Mouse (Mus musculus): Measurements from ENCODE around the gene Lin9. TPM values are rescaled to one million over a fixed set of nuclear protein-coding genes. Genes with fewer than 3 reads are reported as not detected.
A peak's percentile ranks its signal among the peaks of the same experiment; 100 is the strongest.

Gene Lin9
- total RNA-seq, 1 experiment from 2014 or later: 54.7 TPM

DNA sequence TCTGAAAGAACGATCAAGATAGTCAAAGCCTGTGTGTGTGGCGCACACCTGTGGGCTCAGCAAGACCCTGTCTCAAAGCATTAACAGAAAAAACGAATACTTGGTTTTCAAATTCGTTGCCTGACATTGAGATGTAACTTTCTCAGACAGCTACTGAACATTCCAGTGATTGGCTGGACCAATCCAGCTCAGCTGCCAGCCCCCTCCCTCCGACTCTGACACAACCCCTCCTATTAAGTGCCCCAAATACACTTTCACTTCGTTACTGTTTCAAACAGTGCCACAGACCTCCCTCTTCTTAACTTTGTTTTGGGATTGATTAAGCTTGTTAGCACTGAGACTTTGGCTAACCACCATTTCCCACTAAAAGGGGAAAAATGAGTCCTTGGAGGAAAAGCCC, 62.5 kb downstream of the Lin9 start:
- no peak for ATAC-seq (replicated peaks; ENCODE audit: low read depth, poor library complexity, severe bottlenecking)

DNA sequence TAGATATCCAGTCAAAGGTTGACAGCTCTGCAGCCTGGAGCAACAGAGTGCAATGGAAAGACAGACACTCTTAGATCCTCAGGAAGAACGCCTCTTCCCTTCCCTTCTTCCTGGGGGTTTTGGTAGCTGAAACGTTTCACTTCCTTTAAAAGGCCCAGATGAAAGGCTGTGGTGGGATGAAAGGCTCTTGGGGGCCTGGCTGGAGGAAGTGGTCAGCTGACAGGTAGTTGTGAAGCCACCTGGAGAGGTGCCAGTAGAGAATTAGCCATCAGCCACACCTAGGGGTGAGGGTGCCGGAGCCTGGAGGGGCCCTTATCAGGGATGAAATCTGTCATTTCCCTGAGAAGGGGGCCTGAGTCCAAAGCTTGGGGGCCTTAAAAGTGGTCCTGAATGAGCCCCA, 66.4 kb downstream of the Lin9 start:
- no peak for ATAC-seq (replicated peaks; ENCODE audit: low read depth, poor library complexity, severe bottlenecking)

DNA sequence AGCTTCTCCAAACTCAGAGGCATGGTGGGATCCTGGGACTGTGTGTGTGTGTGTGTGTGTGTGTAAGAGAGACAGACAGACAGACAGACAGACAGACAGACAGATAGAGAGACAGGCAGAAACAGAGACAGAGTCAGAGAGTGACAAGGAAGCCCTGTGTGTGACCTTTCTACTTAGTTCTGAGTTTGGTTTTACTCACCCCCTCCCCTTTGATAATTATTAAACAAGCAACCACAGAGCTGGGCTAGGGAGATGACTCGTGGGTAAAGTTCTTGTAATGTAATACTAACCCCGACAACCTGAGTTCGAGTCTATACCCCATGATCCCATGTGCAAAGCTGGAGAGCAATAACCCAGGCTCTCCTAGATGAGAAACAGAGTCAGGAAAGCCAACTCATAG, 66.9 kb downstream of the Lin9 start:
- ATAC-seq (replicated peaks; ENCODE audit: low read depth, poor library complexity, severe bottlenecking): no peak

DNA sequence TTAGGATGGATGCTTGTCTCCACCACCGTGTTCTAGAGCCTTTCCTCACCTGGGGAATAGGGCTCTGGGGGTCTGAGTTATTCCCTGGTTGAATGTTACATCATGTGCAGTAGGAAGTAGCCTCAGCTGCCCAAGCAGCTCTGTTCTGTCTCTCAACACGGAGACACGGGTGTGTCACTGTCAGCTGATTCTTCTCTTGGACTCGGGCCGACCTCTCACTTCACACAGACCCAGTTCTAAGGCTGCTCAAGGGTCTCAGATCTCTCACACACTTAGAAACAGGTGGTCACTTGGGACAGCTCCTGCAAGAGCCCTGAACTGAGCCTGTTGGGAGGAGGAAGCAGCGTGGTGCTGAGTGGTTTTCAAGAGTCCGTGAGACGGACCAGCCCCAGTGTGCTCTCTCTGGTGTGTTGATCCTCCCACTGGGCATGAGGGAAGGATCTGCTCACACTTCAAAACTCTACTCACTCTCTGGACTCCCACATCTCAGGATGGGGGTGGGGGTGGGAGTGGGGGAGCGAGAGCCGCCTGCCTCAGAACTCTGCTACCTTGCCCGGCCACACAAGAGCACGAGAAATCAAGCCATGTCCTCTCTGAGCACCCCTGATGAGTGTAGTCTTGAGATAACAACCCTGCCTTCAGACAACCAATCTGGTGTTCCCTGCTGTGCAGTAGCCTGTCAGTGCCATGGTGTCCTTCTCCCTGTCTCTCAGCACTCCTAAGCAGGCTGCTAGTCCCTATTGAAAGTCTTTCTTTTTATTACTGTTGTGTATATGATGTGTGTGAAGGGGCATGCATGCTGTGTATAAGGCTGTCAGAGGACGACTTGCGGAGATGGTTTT, 68.2 kb downstream of the Lin9 start:
- no peak for ATAC-seq (replicated peaks; ENCODE audit: low read depth, poor library complexity, severe bottlenecking)

DNA sequence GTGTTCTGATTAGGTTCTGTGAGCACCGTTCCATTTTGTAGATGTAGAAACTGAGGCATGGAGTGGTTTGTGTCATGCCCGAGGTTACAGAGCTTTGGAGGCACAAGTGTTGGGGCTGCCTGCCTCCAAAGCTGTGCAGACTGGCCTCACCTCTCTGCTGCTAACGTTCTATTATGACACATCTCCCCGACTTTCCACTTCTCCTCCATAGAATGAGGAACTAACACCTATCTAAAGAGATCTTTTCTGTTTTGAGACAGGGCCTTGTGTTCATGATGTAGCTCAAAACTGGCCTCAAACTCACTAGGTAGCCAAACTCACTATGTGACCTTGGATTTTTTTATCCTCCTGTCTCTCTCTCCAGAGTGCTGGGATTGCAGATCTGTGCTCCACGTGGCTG, 77.8 kb downstream of the Lin9 start:
- peak; percentile 67 for ATAC-seq (replicated peaks; ENCODE audit: low read depth, poor library complexity, severe bottlenecking)

DNA sequence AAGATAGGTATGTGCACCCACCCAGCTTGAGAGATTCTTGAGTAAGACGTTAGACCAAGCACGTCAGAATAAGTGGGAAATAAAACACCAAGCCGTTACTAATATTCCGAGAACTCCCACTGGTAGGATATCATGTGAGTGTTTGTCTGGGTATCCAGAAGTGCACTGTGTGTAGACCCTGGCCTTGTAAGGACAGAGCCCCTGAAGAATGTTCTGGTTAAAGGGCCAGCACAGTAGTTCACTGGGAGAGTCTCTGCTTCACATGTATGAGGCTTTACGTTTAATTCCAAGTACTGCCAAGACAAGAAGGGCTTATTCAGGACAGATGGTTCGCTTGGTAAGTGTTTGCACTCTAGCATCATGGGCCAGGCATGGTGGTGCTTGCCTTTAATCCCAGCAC, 78.5 kb downstream of the Lin9 start:
- ATAC-seq (replicated peaks; ENCODE audit: low read depth, poor library complexity, severe bottlenecking): no peak

DNA sequence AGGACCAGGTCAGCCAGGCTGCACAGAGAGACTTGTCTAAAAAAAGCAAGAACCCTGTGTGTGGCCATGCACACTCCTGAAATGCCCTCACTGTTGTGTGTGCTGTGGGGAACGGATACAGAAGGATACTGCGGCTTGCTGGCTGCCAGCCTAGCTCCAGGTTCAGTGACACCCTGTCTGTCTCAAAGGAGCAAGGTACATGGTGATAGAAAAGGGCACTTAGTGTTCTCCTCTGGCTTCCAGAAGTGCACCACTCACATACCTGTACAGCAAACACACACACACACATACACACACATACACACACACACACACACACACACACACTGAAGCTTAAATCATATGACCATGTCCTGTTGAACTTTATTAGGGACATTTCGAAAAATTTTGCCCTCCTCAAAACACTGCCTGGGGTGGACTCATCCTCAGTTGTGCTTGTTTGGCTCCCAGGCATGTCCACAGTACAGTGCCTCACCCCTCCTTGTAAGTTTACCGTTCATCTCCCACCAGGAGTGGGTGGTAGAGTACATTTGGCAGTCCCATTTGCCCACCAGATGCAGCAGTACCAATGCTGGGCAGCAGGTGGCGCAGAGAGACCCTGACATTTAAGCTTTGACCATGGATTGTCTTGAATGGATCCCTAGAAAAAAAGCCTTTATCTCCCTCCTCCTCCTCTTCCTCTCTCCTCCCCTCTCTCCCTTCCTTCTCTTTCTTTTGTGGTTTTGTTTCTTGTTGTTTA, 79.2 kb downstream of the Lin9 start:
- peak; percentile 90 for ATAC-seq (replicated peaks; ENCODE audit: low read depth, poor library complexity, severe bottlenecking)

DNA sequence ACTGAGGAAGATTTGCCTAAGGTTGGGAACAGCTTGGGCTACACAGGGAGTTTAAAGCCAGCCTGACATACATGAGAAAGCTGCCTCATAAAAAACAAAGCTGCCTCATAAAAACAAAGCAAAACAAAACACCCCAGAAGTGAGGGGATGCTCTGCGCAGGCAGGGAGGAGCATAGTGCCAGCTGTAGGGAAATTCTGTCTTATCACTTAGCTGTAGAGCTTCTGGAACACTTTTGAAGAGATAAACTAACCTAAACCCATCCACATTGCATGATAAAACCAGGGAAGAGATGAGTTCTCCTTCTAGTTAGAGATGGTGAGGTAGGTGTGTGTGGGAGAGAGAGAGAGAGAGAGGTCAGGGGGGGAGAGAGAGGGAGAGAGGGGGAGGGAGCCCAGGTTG, 81.7 kb downstream of the Lin9 start:
- ATAC-seq (replicated peaks; ENCODE audit: low read depth, poor library complexity, severe bottlenecking): no peak

DNA sequence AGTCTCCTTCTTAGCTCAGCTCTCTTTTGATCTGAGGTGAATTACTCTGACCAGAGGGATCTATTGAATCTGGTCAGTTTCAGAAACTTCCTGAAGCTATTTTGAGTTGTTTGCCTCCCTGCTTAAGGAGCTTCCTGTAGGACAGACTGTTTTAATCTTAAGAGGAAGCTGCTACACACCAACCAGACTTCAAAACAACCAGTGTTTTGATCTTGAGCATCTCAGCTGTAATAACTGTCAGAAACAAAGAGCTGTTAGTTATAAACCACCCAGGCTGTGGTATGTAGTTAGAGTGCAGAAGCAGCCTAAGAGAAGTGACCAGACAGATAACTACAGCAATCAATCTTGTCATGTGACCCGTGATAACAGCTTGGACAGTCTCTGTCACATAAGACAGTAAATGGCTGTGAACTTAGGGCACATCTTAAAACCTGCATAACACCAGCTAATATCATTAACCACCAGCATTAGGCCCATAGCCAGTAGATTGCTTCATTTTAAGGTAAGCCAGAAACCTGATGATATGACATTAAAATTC, 82.8 kb downstream of the Lin9 start:
- ATAC-seq (replicated peaks; ENCODE audit: low read depth, poor library complexity, severe bottlenecking): no peak

DNA sequence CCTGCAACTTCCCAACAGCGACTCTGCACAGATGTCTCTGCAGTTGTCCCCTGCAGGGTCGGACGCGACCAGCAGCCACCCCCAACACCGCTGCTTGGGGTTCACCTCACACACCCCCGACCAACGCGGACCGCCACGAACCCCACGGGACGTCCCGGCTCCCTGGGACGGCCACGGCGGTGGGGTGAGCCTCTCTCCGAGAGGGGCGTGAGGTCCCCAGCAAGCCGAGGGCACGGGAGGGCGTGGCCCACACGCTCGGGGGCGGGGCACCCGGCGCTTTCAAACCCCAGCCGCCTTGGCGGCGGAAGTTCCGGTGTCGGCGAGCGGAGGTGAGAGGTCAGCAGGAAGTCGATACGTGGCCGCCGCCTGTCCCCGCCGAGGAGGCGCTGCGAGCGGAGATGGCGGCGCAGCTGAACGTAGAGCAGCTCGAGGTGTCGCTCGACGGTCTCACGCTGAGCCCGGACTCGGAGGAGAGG, 84.8 kb downstream of the Lin9 start, which contains the start of gene Acbd3:
Gene Acbd3 (plus strand): TSS at position 340 of the 476 bp plus-strand sequence.
- ATAC-seq (replicated peaks; ENCODE audit: low read depth, poor library complexity, severe bottlenecking): peak; percentile 91

DNA sequence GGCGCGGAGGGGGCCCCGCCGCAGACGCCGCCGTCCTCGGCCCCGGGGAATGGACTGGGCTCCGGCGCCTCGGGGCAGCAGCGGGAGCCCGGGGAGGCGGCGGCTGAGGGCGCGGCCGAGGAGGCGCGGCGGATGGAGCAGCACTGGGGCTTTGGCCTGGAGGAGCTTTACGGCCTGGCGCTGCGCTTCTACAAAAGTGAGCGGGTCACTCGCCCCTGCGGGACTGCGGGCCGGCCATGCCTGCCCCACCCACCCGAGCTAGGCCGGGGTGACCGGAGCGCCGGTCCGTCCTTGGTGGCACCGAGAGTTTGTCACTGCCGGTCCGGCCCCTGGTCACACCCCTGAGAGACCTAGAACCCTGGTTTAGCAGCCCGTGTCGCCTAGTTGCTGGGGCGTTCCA, 85.2 kb downstream of the Lin9 start:
- ATAC-seq (replicated peaks; ENCODE audit: low read depth, poor library complexity, severe bottlenecking): 0 out of 2 replicates have a peak, but pooled peaks have one; percentile 1

DNA sequence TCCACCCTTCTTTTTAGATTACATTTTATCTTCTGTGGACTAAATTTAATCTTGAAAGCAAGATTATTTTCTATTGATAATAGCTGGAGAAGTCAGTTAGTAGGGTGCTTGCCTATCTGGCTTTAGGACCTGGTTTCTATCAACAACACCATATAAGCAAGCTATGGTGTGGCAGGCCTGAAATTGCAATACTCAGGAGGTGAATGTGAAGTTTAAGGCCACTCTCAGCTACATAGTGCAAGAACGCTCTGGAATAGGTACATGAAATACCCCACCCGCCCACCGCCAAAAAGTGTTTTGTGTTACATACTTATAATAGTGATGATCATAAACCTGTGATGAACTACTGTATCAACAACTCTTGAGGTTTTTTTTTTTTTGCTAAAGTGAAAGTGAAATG, 88.3 kb downstream of the Lin9 start:
- ATAC-seq (replicated peaks; ENCODE audit: low read depth, poor library complexity, severe bottlenecking): no peak

Other genes with a start within 250 kb of the Lin9 start
- not detected in 2 replicates for gene Stum, start 157.6 kb upstream of the Lin9 start, total RNA-seq (2017)
- gene Parp1, start 72.2 kb upstream of the Lin9 start, total RNA-seq (2017): 215 and 222 TPM in 2 replicates
- gene Mixl1, start 55.9 kb downstream of the Lin9 start, total RNA-seq (2017): not detected in 2 replicates
- 38.8 and 39.6 TPM in 2 replicates for gene Acbd3, start 84.9 kb downstream of the Lin9 start, total RNA-seq (2017)
- 1,892 and 2,280 TPM in 2 replicates for gene H3f3a, start 172.8 kb downstream of the Lin9 start, total RNA-seq (2017)
- gene Sde2, start 210.0 kb downstream of the Lin9 start, total RNA-seq (2017): 42.4 and 47.0 TPM in 2 replicates

All from common myeloid progenitor, adult 5-6 weeks (primary cell).